Mouse (Mus musculus) adrenal gland, postnatal 4 days (tissue): ENCODE measurements around the gene Ngdn. TPM values are rescaled to one million over a fixed set of nuclear protein-coding genes. Genes with fewer than 3 reads are reported as not detected.
"Not testable (repeated sequence)": the region's sequence is repeated elsewhere in the genome, so short reads cannot be mapped to it uniquely, and the experiment has no call there.

ENCODE experiments used
- DNase-seq, 2 experiments: peaks; one replicate each; pipeline ENCODE4 v3.0.0; 2021 to 2022; ENCODE audit warnings: low spot score in 2 of 2, mixed read lengths in 2 of 2
- long read RNA-seq, 2 experiments: library from polyadenylated mRNA; stranded (forward); transcript quantifications; one replicate each; pipeline ENCODE4 v2.0.0; 2021
- total RNA-seq, 2 experiments: library from RNA; stranded (reverse); gene quantifications; 2 replicates each; pipeline ENCODE4 v1.2.3; 2021

Gene Ngdn
- 10 to 100 TPM; 44.2 to 47.5 TPM for total RNA-seq
- long read RNA-seq, experiment 1, transcript Ngdn-201 (11 exons, 1,200 nt) = major isoform, 51 of 63 reads
- long read RNA-seq, experiment 1, partial matches to known transcripts = 11 of 63 reads
- long read RNA-seq, experiment 1, other reads (novel, unspliced or antisense) = 1 of 63 reads
- long read RNA-seq, experiment 2, transcript Ngdn-201 (11 exons, 1,200 nt) = major isoform, 44 of 60 reads
- long read RNA-seq, experiment 2, partial matches to known transcripts = 10 of 60 reads
- long read RNA-seq, experiment 2, other reads (novel, unspliced or antisense) = 6 of 60 reads

- peak; percentile 89 to 93 for DNase-seq
Measured at GRCm38 (mm10) chr14:55014991-55015766, at the start of gene Ngdn. Ngdn (plus strand) TSS chr14:55015454.

DNA sequence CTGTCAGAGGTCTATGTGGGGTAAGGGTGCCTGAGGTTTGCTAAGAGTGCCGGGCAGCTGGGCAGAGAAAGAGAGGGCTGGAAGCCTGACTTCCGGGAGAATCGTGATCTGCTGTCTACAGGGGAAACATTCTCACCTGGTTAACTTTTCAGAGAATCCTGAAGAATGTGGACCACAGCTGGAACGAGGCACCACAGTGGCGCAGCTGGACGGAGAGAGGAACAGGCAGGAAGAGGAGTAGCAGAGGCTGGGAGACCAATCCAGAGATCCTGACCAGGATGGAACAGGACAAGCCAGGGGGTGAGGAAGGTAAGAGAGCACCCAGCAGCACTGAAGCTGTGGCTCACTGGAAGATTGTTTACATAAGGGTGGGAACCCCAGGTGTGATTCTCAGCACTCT lies 49.6 kb upstream of the Ngdn start:
- DNase-seq = no peak

GRCm38 (mm10) chr14:54966320-54966977 lies 48.8 kb upstream of the Ngdn start, which contains the start of gene Myh6:
Myh6 (minus strand) TSS chr14:54966927.
- no peak for DNase-seq

DNA sequence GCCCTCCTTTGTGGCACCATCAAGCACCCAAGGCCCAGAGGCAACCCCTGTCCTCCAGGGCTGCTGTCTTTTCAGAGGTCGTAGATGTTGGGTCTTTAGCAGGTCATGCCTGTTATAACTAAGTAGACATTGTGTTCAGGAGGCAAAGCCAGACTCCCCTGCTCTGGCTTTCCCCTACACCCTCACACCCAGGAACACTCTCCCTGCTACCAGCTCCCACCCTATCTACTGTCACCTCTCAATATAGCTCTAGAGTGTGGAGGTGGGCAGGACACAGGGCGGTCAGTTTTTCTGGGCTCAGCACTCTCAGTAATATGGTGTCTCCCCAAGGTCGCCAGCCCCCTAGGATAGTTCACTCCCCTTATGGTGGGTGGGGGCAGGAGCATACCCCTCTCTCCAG lies 47.4 kb upstream of the Ngdn start:
- no peak for DNase-seq

GRCm38 (mm10) chr14:54968344-54968743 lies 46.9 kb upstream of the Ngdn start:
- DNase-seq = no peak

- not testable (repeated sequence) for DNase-seq
Measured at GRCm38 (mm10) chr14:54972786-54973185, 42.5 kb upstream of the Ngdn start.

GRCm38 (mm10) chr14:54974068-54974791 lies 41.0 kb upstream of the Ngdn start:
- DNase-seq = no peak

GRCm38 (mm10) chr14:54976633-54977032 lies 38.6 kb upstream of the Ngdn start, which contains the start of gene Gm17428:
Gm17428 (plus strand) TSS chr14:54976933.
- no peak for DNase-seq

DNA sequence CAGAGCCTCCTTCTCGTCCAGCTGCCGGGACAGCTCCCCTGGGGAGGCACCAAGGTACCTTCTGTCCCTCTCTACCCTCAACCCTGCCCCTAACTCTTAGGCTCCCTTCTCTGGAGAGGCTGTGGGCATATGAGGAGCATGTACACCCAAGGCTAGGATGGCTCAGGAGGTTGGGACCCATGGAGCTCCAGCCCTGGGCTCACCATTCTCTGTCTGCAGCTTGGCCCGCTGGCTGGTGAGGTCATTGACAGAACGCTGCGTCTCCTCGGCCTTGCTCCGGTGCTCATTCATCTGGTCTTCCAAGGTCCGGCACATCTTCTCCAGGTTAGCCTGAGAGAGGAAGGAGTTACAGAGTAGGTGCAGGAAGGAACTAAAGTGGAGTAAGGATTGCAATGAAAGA lies 36.6 kb upstream of the Ngdn start:
- DNase-seq = no peak

GRCm38 (mm10) chr14:54981934-54982333 lies 33.3 kb upstream of the Ngdn start:
- no peak for DNase-seq

- not testable (repeated sequence) for DNase-seq
Measured at GRCm38 (mm10) chr14:54988350-54988874, 26.8 kb upstream of the Ngdn start.

DNA sequence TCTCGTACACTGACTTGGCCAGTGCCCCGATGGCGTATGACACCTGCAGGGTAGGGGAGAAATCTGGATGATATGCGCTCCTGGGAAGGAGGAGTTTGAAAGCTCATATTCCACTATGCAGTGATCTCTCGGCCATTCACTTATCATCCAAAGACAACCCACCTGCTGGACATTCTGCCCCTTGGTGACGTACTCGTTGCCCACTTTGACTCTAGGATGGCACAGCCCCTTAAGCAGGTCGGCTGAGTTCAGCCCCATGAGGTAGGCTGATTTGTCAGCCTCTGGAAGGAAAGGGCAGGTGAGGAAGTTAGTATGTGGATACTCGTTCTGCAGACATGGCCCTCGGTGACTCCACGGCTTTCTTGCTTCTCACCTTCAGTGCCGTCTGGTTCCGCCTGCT lies 26.4 kb upstream of the Ngdn start:
- no peak for DNase-seq

DNA sequence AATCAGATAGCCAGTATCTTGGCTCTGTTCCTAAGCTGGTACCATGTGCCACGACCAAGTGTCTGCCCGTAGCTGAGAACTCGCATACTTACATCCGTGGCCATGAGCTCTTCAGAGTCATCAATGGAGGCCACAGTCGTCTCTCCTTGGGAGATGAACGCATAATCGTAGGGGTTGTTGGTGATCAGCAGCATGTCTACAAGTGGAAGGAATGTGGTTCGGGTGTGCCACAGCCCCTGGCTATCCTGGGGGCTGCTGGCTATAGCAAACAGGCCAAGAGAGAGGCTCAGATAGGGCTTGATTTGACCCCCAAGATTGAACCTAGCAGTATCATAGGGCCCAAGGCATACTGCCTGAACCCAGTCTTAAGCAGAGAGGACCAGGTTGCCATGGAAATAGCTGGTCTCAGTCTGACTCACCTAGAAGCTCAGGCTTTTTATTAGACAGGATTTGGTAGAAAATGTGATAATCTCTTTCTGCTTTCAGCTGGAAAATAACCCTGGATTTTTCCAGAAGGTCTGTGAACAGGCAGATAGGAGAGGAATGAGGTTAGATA lies 25.3 kb upstream of the Ngdn start:
- DNase-seq = no peak

- no peak for DNase-seq
Measured at GRCm38 (mm10) chr14:54992196-54992595, 23.1 kb upstream of the Ngdn start.

DNA sequence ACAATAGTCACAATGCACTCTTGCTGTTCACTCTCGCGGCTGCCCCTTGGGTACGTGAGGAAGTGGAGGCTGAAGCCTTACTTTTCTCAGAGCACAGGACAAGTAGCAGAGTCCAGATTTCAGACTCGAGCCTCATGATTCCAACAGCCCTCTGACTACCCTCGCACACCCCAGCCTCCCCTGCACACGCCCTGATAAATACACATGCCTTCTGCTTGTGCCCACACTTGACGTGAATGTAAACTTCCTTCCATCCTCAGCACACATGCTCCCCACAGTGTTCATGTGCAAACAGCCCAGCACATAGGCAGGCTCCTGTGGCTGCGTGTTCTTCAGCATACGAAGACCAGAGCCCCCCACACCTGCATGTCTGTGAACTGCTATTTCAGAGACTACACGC lies 21.6 kb upstream of the Ngdn start:
- no peak for DNase-seq

DNA sequence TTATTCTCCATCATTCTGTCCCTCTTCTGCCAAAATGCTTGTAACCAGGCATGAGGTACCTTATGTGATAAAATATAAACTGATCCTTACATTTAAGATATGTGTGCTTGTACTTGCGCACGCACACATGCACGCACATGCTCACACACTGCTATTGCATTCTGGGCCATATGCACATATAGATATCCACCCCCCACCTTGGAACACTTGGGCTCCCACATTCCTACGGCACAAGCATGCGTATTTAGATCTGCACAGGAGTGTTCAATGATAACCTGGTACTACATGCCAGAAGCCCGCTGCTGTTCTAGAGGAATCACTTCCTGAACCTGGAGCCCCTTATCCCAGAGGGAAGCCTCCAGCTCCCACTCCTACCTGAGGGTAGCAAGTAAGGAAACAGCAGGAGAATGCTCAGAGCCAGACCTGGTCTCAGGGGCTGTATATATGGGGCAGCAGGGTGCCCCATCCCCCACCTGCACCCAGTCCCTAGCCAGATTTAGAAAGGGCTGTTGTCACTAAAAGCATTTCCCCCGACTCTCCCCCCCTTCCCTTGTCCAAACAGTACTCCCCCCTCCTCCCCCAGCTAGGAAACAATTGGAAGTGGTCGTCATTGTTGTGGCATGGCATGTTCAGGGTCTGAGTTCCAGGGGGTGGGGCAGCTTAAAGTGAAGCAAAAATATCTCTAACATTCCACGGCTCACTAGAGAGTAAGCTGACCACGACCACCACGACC lies 21.0 kb upstream of the Ngdn start, which contains the start of gene Myh7:
Gene Myh7, minus strand, starts transcription at position 491 of the 733 bp plus-strand sequence.
- no peak for DNase-seq

DNA sequence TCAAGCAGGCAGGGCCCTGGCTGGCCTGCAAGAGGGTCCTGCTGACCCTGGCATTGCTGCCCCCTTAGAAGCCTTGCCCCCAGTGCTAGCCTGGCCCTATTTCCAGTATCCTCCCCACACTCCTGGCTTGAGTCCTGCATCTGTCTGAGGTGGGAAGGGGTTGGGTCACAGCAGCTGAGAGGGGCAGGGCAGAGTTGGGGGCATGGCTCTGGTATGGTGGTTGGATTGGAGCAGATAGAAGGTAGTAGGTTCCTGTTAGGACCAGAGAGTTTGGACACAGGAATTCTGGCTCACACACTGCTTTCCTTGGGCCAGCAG lies 20.4 kb upstream of the Ngdn start:
- DNase-seq = no peak

GRCm38 (mm10) chr14:54995457-54996138 lies 19.7 kb upstream of the Ngdn start:
- DNase-seq = no peak

GRCm38 (mm10) chr14:54996793-54997192 lies 18.5 kb upstream of the Ngdn start:
- no peak for DNase-seq
